8 mouse cellular contexts compared by ENCODE assay signal in genomic region chr3:89458965-89459807, GRCm38 (mm10). TPM values are rescaled to one million over a fixed set of nuclear protein-coding genes. Genes with fewer than 3 reads are reported as not detected.
A peak's percentile ranks its signal among the peaks of the same experiment; 100 is the strongest.
DNase-seq lines count a peak whose midpoint lies in the region; ATAC-seq and TF ChIP-seq lines count a peak whose summit lies in the region.

No protein-coding gene starts in this region.

- WGBS in heart, embryonic 13.5 days, result under 1% methylated on average over 33 of the region's 36 CpGs
- under 1% methylated on average over 36 of the region's 36 CpGs for WGBS in kidney, postnatal 0 days
- WGBS in liver, adult 2 months, result under 1% methylated on average over 36 of the region's 36 CpGs

- DNase-seq in CD4-positive, CD25-positive, alpha-beta regulatory T cell, adult 2 months (ENCODE audit: low read depth, low spot score), result peak; percentile 98
- DNase-seq in brain, embryonic 18.5 days (ENCODE audit: low read depth, low spot score), result peak; percentile 78
- peak; percentile 89 for DNase-seq in kidney, postnatal 0 days (ENCODE audit: low spot score)
- DNase-seq in liver, adult 2 months (ENCODE audit: extremely low read depth, low read depth, low spot score), result peak; percentile 88
- peak; percentile 89 to 91 for DNase-seq in spleen, postnatal 36 days (ENCODE audit: low spot score in 2 of 2)

- H3K9me3 ChIP-seq in erythroblast, embryonic 14.5 days (ENCODE audit: control insufficient read depth, low read length), result no peaks in the 10 kb centered on the region
- H3K9me3 ChIP-seq in heart, embryonic 13.5 days, result no peaks in the 10 kb centered on the region
- no peaks in the 10 kb centered on the region for H3K9me3 ChIP-seq in kidney, postnatal 0 days (replicated peaks; ENCODE audit: low read length)

- no peak for TF ChIP-seq CTCF in kidney, postnatal 0 days (IDR thresholded peaks at IDR 0.05; ENCODE audit: low read depth)
- no peak for TF ChIP-seq CTCF in liver, adult 2 months (IDR thresholded peaks at IDR 0.05; ENCODE audit: low read depth, low read length)

- peak overlapping the region; percentile 69 for H3K4me3 ChIP-seq in erythroblast, embryonic 14.5 days (replicated peaks)
- peak overlapping the region; percentile 72 for H3K4me3 ChIP-seq in heart, embryonic 13.5 days
- peak overlapping the region; percentile 60 for H3K4me3 ChIP-seq in kidney, postnatal 0 days (replicated peaks; ENCODE audit: low read depth, low read length)
- H3K4me3 ChIP-seq in liver, adult 2 months (ENCODE audit: insufficient read depth, low read depth, low read length), result peak overlapping the region; percentile 69

- TF ChIP-seq POLR2A in liver, adult 2 months (IDR thresholded peaks at IDR 0.05; ENCODE audit: extremely low read depth, insufficient read depth, low read length), result 0 out of 2 replicates have a peak, but pooled peaks have one; percentile 36

- H3K27ac ChIP-seq in heart, embryonic 13.5 days (replicated peaks), result peak overlapping the region; percentile 89
- H3K27ac ChIP-seq in kidney, postnatal 0 days, result peak overlapping the region; percentile 79; the same call in 1 of the 2 replicates
- peak overlapping the region; percentile 53 for H3K27ac ChIP-seq in liver, adult 2 months (replicated peaks; ENCODE audit: insufficient read depth, low read depth, low read length)

- peak overlapping the region; percentile 89 for H3K9ac ChIP-seq in heart, embryonic 13.5 days
- peak overlapping the region; percentile 70 for H3K9ac ChIP-seq in kidney, postnatal 0 days (ENCODE audit: low read depth, low read length)
- peak overlapping the region; percentile 77 for H3K9ac ChIP-seq in liver, adult 2 months (ENCODE audit: low read depth, low read length)

- H3K4me1 ChIP-seq in erythroblast, embryonic 14.5 days (ENCODE audit: control insufficient read depth), result peaks cover 46% of the 10 kb centered on the region
- peaks cover 27% of the 10 kb centered on the region for H3K4me1 ChIP-seq in heart, embryonic 13.5 days
- peaks cover 8% of the 10 kb centered on the region for H3K4me1 ChIP-seq in kidney, postnatal 0 days (replicated peaks; ENCODE audit: insufficient read depth, low read length)
- peaks cover 11% of the 10 kb centered on the region; the same call in 1 of the 2 replicates for H3K4me1 ChIP-seq in liver, adult 2 months (ENCODE audit: control insufficient read depth, insufficient read depth, low read length)

- H3K4me2 ChIP-seq in heart, embryonic 13.5 days, result peak overlapping the region; percentile 88
- peak overlapping the region; percentile 82 for H3K4me2 ChIP-seq in kidney, postnatal 0 days (ENCODE audit: low read length)

- ATAC-seq in heart, embryonic 13.5 days (ENCODE audit: extremely low read depth, insufficient number of reproducible peaks, low FRiP score, low TSS enrichment), result peak; percentile 76
- ATAC-seq in kidney, postnatal 0 days (replicated peaks; ENCODE audit: low FRiP score, low read depth), result peak; percentile 88
- ATAC-seq in monocyte, adult 5-6 weeks (replicated peaks; ENCODE audit: insufficient number of reproducible peaks, low FRiP score, low TSS enrichment, poor library complexity, severe bottlenecking), result peak; percentile 76

- no peaks in the 10 kb centered on the region for H3K79me2 ChIP-seq in liver, adult 2 months (ENCODE audit: control insufficient read depth, insufficient read depth, low read length)

- peaks cover 20% of the 10 kb centered on the region for H3K36me3 ChIP-seq in erythroblast, embryonic 14.5 days (ENCODE audit: control insufficient read depth)
- H3K36me3 ChIP-seq in heart, embryonic 13.5 days, result peaks cover 9% of the 10 kb centered on the region; the same call in 1 of the 2 replicates
- H3K36me3 ChIP-seq in kidney, postnatal 0 days (ENCODE audit: insufficient read depth, low read length), result no peaks in the 10 kb centered on the region
- H3K36me3 ChIP-seq in liver, adult 2 months (ENCODE audit: control insufficient read depth, insufficient read depth, low read length), result no peaks in the 10 kb centered on the region; the same call in 1 of the 2 replicates

- no peaks in the 10 kb centered on the region for H3K27me3 ChIP-seq in erythroblast, embryonic 14.5 days (ENCODE audit: control insufficient read depth)
- H3K27me3 ChIP-seq in heart, embryonic 13.5 days (replicated peaks), result no peaks in the 10 kb centered on the region
- H3K27me3 ChIP-seq in kidney, postnatal 0 days (ENCODE audit: insufficient read depth, low read length), result no peaks in the 10 kb centered on the region
- H3K27me3 ChIP-seq in liver, adult 2 months (ENCODE audit: control insufficient read depth, insufficient read depth, low read length), result no peaks in the 10 kb centered on the region

RNA-seq across cellular contexts. Expression of gene Pmvk, which starts 4.8 kb away (rescaled TPM):
- 1.3 and 1.4 TPM in 2 replicates for polyA plus RNA-seq in erythroblast, embryonic 14.5 days (2012)
- 47.6 and 58.3 TPM in 2 replicates for polyA plus RNA-seq in heart, embryonic 13.5 days (2015; fragmentation: Nextera tagmentation; extraction: Ambion mirVana)
- 52.7 and 54.5 TPM in 2 replicates for polyA plus RNA-seq in kidney, postnatal 0 days (2015; fragmentation: Nextera tagmentation; extraction: Ambion mirVana)
- 79.5 and 112 TPM in 2 replicates for total RNA-seq in liver, adult 2 months (2014; rRNA removed)
- 82.1 and 108 TPM in 2 replicates for polyA plus RNA-seq in liver, adult 2 months (2012; rRNA removed)
- total RNA-seq in monocyte, adult 5-6 weeks (2017), result 18.0 to 23.5 TPM (median 21.0 TPM) in 3 replicates

RNA-seq across cellular contexts. Expression of gene Pbxip1, which starts 22.7 kb away (rescaled TPM):
- 0.13 and 0.21 TPM in 2 replicates for polyA plus RNA-seq in erythroblast, embryonic 14.5 days (2012)
- polyA plus RNA-seq in heart, embryonic 13.5 days (2015; fragmentation: Nextera tagmentation; extraction: Ambion mirVana), result 61.3 and 64.1 TPM in 2 replicates
- 65.2 and 67.1 TPM in 2 replicates for polyA plus RNA-seq in kidney, postnatal 0 days (2015; fragmentation: Nextera tagmentation; extraction: Ambion mirVana)
- 5.7 and 5.9 TPM in 2 replicates for total RNA-seq in liver, adult 2 months (2014; rRNA removed)
- 6.6 and 9.1 TPM in 2 replicates for polyA plus RNA-seq in liver, adult 2 months (2012; rRNA removed)
- 149 to 190 TPM (median 158 TPM) in 3 replicates for total RNA-seq in monocyte, adult 5-6 weeks (2017)

RNA-seq across cellular contexts. Expression of gene Pygo2, which starts 29.2 kb away (rescaled TPM):
- 5.9 TPM in 2 replicates for polyA plus RNA-seq in erythroblast, embryonic 14.5 days (2012)
- polyA plus RNA-seq in heart, embryonic 13.5 days (2015; fragmentation: Nextera tagmentation; extraction: Ambion mirVana), result 24.3 and 24.8 TPM in 2 replicates
- 29.2 and 30.3 TPM in 2 replicates for polyA plus RNA-seq in kidney, postnatal 0 days (2015; fragmentation: Nextera tagmentation; extraction: Ambion mirVana)
- 4.4 and 9.9 TPM in 2 replicates for total RNA-seq in liver, adult 2 months (2014; rRNA removed)
- 26.5 and 29.0 TPM in 2 replicates for polyA plus RNA-seq in liver, adult 2 months (2012; rRNA removed)
- total RNA-seq in monocyte, adult 5-6 weeks (2017), result 11.0 to 18.5 TPM (median 17.6 TPM) in 3 replicates

RNA-seq across cellular contexts. Expression of gene Shc1, which starts 40.9 kb away (rescaled TPM):
- 11.4 and 12.7 TPM in 2 replicates for polyA plus RNA-seq in erythroblast, embryonic 14.5 days (2012)
- polyA plus RNA-seq in heart, embryonic 13.5 days (2015; fragmentation: Nextera tagmentation; extraction: Ambion mirVana), result 63.4 and 66.1 TPM in 2 replicates
- polyA plus RNA-seq in kidney, postnatal 0 days (2015; fragmentation: Nextera tagmentation; extraction: Ambion mirVana), result 72.0 and 73.2 TPM in 2 replicates
- total RNA-seq in liver, adult 2 months (2014; rRNA removed), result 37.7 and 42.0 TPM in 2 replicates
- 56.8 and 57.4 TPM in 2 replicates for polyA plus RNA-seq in liver, adult 2 months (2012; rRNA removed)
- total RNA-seq in monocyte, adult 5-6 weeks (2017), result 48.9 to 65.4 TPM (median 58.4 TPM) in 3 replicates

RNA-seq across cellular contexts. Expression of gene Cks1b, which starts 41.0 kb away (rescaled TPM):
- polyA plus RNA-seq in erythroblast, embryonic 14.5 days (2012), result 6.9 and 7.4 TPM in 2 replicates
- polyA plus RNA-seq in heart, embryonic 13.5 days (2015; fragmentation: Nextera tagmentation; extraction: Ambion mirVana), result 339 and 400 TPM in 2 replicates
- polyA plus RNA-seq in kidney, postnatal 0 days (2015; fragmentation: Nextera tagmentation; extraction: Ambion mirVana), result 315 and 326 TPM in 2 replicates
- 3.0 and 6.0 TPM in 2 replicates for total RNA-seq in liver, adult 2 months (2014; rRNA removed)
- polyA plus RNA-seq in liver, adult 2 months (2012; rRNA removed), result 7.9 and 11.0 TPM in 2 replicates
- total RNA-seq in monocyte, adult 5-6 weeks (2017), result 7.5 to 10.2 TPM (median 8.1 TPM) in 3 replicates

Comparison
In these comparisons a context has a peak if more than half of its experiments do, and no peak if none do; other contexts are left out.
1. Peak in every context shown above with its lines: DNase-seq, ATAC-seq, H3K4me3 ChIP-seq and H3K27ac ChIP-seq.
2. RNA of gene Pmvk, which starts 4.8 kb away (polyA plus RNA-seq): 82.1 to 108 TPM in liver, adult 2 months, 52.7 to 54.5 TPM in kidney, postnatal 0 days and 47.6 to 58.3 TPM in heart, embryonic 13.5 days; 1.3 to 1.4 TPM in erythroblast, embryonic 14.5 days; every median in the first group is over 10 times any median in the second.